Mouse (Mus musculus): ENCODE data around the gene Spred2. TPM values are rescaled to one million over a fixed set of nuclear protein-coding genes. Genes with fewer than 3 reads are reported as not detected.

Gene Spred2
- polyA plus RNA-seq, 1 experiment from 2014 or later = 8.5 TPM

DNA sequence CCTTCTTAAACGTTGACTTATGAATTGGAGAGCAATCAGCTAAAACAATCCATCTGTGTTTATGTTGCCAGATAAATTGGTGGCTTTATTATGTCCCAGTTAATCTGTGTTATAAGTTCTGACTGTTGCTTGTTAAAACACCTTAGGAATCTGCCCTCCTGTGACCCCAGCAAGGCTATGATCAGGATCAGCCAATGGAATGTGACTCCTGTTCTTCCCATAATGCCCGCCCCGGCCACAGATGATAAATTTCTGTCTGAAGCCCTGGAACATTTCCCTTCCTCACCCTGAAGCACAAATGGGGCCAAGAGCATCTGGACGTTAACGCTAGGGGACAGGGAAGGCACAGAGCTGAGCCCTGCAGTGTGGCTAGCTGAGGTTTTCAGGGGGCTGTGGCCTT is 45.4 kb downstream of the Spred2 start:
- Histone ChIP-seq H3K4me2 (replicated peaks) (no peak overlapping the region), H3K9me3 (replicated peaks) (no peaks in the 10 kb centered on the region), H3K4me1 (peaks cover 47% of the 10 kb centered on the region), H3K36me3 (0 out of 2 replicates have a peak, but pooled peaks cover 7% of the 10 kb centered on the region), H3K27me3 (no peaks in the 10 kb centered on the region), H3K27ac (replicated peaks) (no peak overlapping the region; the same call in 1 of the 2 replicates), H3K9ac (no peak overlapping the region), H3K4me3 (replicated peaks) (no peak overlapping the region)
- 17% methylated on average over 5 of the region's 5 CpGs for WGBS
- no peak for ATAC-seq (ENCODE audit: insufficient number of reproducible peaks, low FRiP score, low TSS enrichment, low read depth)

DNA sequence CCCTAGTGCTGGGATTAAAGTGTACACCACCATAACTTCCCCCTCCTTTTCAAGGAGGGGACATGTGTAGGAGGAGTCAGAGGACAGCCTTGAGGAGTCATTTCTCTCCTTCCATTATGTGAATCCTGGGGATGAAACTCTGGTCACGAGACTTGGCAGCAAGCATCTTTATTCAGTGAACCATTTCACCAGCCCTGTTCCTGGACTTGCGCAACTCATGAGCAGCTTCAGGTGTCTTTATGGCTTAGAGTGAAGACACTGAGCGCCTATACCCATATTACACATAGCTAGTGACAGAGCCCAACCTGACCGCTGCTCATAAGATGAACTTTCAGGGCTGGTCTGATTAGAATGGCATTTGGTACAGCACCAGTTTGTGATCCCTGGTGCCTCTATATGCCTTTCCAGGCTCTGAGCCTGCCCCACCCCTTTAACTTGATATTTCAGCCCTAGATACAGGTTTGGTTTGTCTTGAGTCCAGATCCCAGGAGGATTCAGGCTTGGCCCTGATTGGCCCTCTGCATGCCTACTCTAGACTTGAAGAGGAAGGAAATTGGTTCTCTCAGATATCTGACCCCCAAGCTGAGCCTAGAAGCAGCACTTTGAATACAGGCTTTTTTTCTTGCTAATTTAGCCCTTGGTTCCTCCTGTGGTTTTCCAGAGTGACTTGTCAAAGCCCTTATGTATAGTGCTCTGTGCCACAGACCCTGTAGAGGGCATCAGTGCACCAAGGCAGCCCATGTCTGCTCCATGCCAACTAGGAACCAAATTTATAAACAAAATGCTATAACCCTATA is 48.0 kb downstream of the Spred2 start:
- Histone ChIP-seq H3K4me1 (peaks cover 29% of the 10 kb centered on the region), H3K27ac (replicated peaks) (peak overlapping the region; percentile 19), H3K4me2 (replicated peaks) (no peak overlapping the region), H3K27me3 (no peaks in the 10 kb centered on the region), H3K36me3 (0 out of 2 replicates have a peak, but pooled peaks cover 7% of the 10 kb centered on the region), H3K9me3 (replicated peaks) (no peaks in the 10 kb centered on the region), H3K4me3 (replicated peaks) (no peak overlapping the region), H3K9ac (no peak overlapping the region)
- 82% methylated on average over 4 of the region's 4 CpGs for WGBS
- ATAC-seq (ENCODE audit: insufficient number of reproducible peaks, low FRiP score, low TSS enrichment, low read depth) = peak; percentile 47

- Histone ChIP-seq H3K27ac (replicated peaks) (peak overlapping the region; percentile 8; the same call in 1 of the 2 replicates), H3K9ac (no peak overlapping the region), H3K4me2 (replicated peaks) (no peak overlapping the region), H3K36me3 (0 out of 2 replicates have a peak, but pooled peaks cover 7% of the 10 kb centered on the region), H3K27me3 (no peaks in the 10 kb centered on the region), H3K4me3 (replicated peaks) (no peak overlapping the region), H3K9me3 (replicated peaks) (no peaks in the 10 kb centered on the region), H3K4me1 (peaks cover 39% of the 10 kb centered on the region)
- WGBS = 52% methylated on average over 7 of the region's 7 CpGs
- ATAC-seq (ENCODE audit: insufficient number of reproducible peaks, low FRiP score, low TSS enrichment, low read depth) = no peak
Measured at GRCm38 (mm10) chr11:19973032-19973790, 49.0 kb downstream of the Spred2 start.

DNA sequence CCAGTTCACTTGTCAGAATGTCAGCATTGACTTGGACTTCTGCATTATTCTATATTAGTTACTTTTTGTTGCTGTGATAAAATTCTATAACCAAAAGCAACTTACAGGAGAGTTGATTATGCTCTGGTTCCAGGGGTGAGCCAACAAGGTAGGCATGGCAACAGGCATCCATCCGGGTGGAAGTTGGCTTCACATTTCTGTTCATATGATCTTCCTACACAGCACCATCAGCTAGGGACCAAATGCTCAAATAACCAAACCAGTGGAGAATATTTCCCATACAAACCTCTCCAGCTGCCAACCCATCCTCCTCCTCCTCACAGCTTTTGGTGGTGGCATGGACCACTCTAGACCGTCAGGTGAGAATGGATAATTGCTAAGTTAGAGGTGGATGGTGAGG is 51.9 kb downstream of the Spred2 start:
- Histone ChIP-seq H3K27ac (replicated peaks) (no peak overlapping the region), H3K4me3 (replicated peaks) (no peak overlapping the region), H3K27me3 (no peaks in the 10 kb centered on the region), H3K9me3 (replicated peaks) (no peaks in the 10 kb centered on the region), H3K4me2 (replicated peaks) (no peak overlapping the region), H3K4me1 (peaks cover 59% of the 10 kb centered on the region), H3K9ac (no peak overlapping the region), H3K36me3 (no peaks in the 10 kb centered on the region)
- WGBS = 95% methylated on average over 2 of the region's 2 CpGs
- no peak for ATAC-seq (ENCODE audit: insufficient number of reproducible peaks, low FRiP score, low TSS enrichment, low read depth)

- Histone ChIP-seq H3K27me3 (no peaks in the 10 kb centered on the region), H3K9me3 (replicated peaks) (no peaks in the 10 kb centered on the region), H3K4me2 (replicated peaks) (no peak overlapping the region), H3K36me3 (no peaks in the 10 kb centered on the region), H3K9ac (no peak overlapping the region), H3K4me3 (replicated peaks) (no peak overlapping the region), H3K4me1 (peaks cover 60% of the 10 kb centered on the region), H3K27ac (replicated peaks) (0 out of 2 replicates have a peak overlapping the region, but pooled peaks have one; percentile 8)
- 26% methylated on average over 2 of the region's 2 CpGs for WGBS
- no peak for ATAC-seq (ENCODE audit: insufficient number of reproducible peaks, low FRiP score, low TSS enrichment, low read depth)
Measured at GRCm38 (mm10) chr11:19977687-19978086, 53.5 kb downstream of the Spred2 start.

DNA sequence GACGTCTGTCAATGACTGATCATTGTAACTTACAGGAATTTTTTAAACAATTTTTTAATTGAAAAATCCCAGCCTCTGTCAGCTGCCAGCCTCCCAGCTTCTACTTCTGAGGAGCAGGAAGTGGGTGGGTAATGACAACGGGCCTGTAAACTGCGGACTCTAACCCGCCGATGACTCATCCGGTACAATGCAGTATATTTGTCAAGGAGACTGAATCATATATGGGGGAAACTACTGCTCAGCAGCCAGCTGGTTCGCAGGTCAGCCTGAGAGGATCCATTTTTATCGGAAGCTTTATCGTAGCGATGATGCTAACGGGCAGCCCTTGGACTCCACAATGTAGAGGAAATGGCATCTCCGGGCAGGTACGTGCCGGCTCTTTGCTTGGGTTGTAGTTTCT is 55.2 kb downstream of the Spred2 start:
- peaks cover 55% of the 10 kb centered on the region for H3K4me1 ChIP-seq

DNA sequence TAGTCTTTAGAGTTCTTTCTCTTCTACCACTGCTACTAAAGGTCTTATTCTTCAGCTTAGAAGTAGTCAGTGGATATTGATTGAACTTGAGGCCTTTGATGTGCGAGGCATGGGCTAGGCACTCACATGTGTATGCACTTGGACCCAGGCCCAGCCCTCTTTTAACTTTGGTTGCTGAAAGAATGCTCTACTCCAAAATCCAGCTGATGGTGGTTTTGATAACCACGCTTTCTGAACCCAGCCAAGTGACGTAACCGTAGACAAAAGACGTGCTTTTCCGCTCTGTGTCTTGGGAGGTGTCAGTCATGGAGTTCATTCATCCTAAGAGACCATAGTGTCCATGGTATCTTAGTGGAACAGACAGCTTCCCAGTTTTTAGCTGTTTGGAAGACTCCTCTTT is 57.9 kb downstream of the Spred2 start:
- ATAC-seq (ENCODE audit: insufficient number of reproducible peaks, low FRiP score, low TSS enrichment, low read depth) = no peak
- Histone ChIP-seq H3K4me3 (replicated peaks) (no peak overlapping the region), H3K4me2 (replicated peaks) (no peak overlapping the region), H3K9ac (no peak overlapping the region), H3K27me3 (no peaks in the 10 kb centered on the region), H3K36me3 (no peaks in the 10 kb centered on the region), H3K4me1 (peaks cover 68% of the 10 kb centered on the region), H3K27ac (replicated peaks) (peak overlapping the region; percentile 56), H3K9me3 (replicated peaks) (no peaks in the 10 kb centered on the region)
- 30% methylated on average over 6 of the region's 6 CpGs for WGBS

More for the DNA sequence above, 55.2 kb downstream of the Spred2 start:
- H3K9me3 ChIP-seq (replicated peaks) = no peaks in the 10 kb centered on the region
- peak overlapping the region; percentile 45 for H3K27ac ChIP-seq (replicated peaks)
- H3K36me3 ChIP-seq = no peaks in the 10 kb centered on the region
- 0 out of 2 replicates have a peak overlapping the region, but pooled peaks have one; percentile 2 for H3K4me2 ChIP-seq (replicated peaks)
- no peak overlapping the region for H3K9ac ChIP-seq
- ATAC-seq (ENCODE audit: insufficient number of reproducible peaks, low FRiP score, low TSS enrichment, low read depth) = no peak
- no peak overlapping the region for H3K4me3 ChIP-seq (replicated peaks)
- no peaks in the 10 kb centered on the region for H3K27me3 ChIP-seq
- WGBS = 57% methylated on average over 14 of the region's 14 CpGs

DNA sequence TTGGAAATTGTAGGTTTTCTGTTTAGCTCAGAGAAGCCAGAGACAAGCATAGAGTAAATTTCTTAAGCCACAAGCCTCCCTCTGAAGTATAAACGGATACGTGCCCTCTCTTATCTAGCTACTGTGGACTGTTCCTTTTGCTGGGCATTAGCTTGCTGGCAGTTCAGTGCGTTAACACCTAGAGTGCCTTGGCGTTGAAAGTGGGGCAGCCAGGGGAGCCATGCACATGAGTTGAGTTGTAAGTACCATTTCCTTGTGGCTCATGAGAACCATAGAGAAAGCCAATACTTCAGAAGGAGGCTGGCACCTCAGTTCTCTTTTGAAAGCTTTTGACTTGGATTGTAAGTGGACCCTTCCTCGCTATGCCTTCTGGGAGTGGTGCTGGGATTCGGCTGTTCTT is 58.6 kb downstream of the Spred2 start:
- 65% methylated on average over 6 of the region's 6 CpGs for WGBS
- H3K9me3 ChIP-seq (replicated peaks) = no peaks in the 10 kb centered on the region
- no peaks in the 10 kb centered on the region for H3K36me3 ChIP-seq
- H3K4me1 ChIP-seq = peaks cover 68% of the 10 kb centered on the region
- no peak overlapping the region for H3K4me3 ChIP-seq (replicated peaks)
- no peak overlapping the region for H3K9ac ChIP-seq
- peak overlapping the region; percentile 56 for H3K27ac ChIP-seq (replicated peaks)
- no peaks in the 10 kb centered on the region for H3K27me3 ChIP-seq
- no peak overlapping the region for H3K4me2 ChIP-seq (replicated peaks)
- ATAC-seq (ENCODE audit: insufficient number of reproducible peaks, low FRiP score, low TSS enrichment, low read depth) = no peak

GRCm38 (mm10) chr11:19983298-19983697 is 59.1 kb downstream of the Spred2 start:
- Histone ChIP-seq H3K9me3 (replicated peaks) (no peaks in the 10 kb centered on the region), H3K27ac (replicated peaks) (0 out of 2 replicates have a peak overlapping the region, but pooled peaks have one; percentile 56), H3K4me1 (peaks cover 63% of the 10 kb centered on the region), H3K36me3 (no peaks in the 10 kb centered on the region), H3K9ac (no peak overlapping the region), H3K4me2 (replicated peaks) (no peak overlapping the region), H3K27me3 (no peaks in the 10 kb centered on the region), H3K4me3 (replicated peaks) (no peak overlapping the region)
- 19% methylated on average over 4 of the region's 4 CpGs for WGBS
- no peak for ATAC-seq (ENCODE audit: insufficient number of reproducible peaks, low FRiP score, low TSS enrichment, low read depth)

DNA sequence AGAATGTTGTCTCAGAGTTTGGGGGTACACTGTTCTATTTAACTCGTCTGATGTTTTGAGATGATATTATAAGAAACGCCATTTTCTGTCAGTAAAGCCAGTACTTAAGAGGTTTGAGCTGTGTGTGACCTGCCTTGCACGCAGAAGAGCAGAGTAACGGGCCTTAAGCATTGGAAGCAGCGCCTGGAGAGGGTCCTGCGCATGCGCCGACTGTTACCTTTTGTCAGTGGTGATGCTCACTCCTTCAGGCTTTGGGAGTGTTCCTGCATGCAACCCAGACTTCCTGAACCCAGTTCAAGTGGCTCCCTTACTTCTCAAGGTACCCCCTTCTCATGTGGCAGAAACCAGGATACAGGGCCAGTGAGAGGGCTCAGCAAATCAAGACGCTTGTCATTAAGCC is 59.9 kb downstream of the Spred2 start:
- ATAC-seq (ENCODE audit: insufficient number of reproducible peaks, low FRiP score, low TSS enrichment, low read depth) = no peak
- no peaks in the 10 kb centered on the region for H3K27me3 ChIP-seq

DNA sequence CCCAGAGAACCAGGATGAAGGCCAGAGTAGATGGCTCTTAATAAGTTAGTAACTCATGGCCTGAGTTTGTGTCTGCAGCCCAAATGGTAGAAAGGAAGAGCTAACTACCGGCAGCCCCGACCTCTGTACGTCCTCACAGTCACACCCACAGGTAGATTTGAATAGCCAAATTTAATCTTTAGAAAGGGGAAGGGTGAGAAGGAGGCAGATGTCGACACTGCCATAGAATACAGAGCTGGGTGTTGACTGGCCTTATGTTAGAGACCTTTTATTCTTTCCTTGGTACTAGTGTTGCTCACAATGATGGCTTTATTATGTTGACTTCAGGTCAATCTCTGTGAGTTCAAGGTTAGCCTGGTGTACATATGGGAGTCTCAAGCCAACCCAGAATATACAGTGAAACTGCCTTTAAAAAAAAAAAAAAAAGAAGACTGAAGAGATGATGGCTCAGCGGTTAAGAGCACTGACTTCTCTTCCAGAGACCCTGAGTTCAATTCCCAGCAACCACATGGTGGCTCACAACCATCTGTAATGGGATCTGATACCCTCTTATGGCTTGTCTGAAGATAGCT is 61.2 kb downstream of the Spred2 start:
- Histone ChIP-seq H3K9ac (no peak overlapping the region), H3K27ac (replicated peaks) (no peak overlapping the region), H3K36me3 (no peaks in the 10 kb centered on the region), H3K9me3 (replicated peaks) (no peaks in the 10 kb centered on the region), H3K4me1 (peaks cover 58% of the 10 kb centered on the region), H3K4me3 (replicated peaks) (no peak overlapping the region), H3K27me3 (no peaks in the 10 kb centered on the region), H3K4me2 (replicated peaks) (no peak overlapping the region)
- no peak for ATAC-seq (ENCODE audit: insufficient number of reproducible peaks, low FRiP score, low TSS enrichment, low read depth)
- WGBS = 75% methylated on average over 5 of the region's 5 CpGs

More for the DNA sequence above, 59.9 kb downstream of the Spred2 start:
- WGBS = 82% methylated on average over 9 of the region's 9 CpGs
- no peak overlapping the region for H3K9ac ChIP-seq
- no peak overlapping the region for H3K4me2 ChIP-seq (replicated peaks)
- H3K27ac ChIP-seq (replicated peaks) = no peak overlapping the region
- no peaks in the 10 kb centered on the region for H3K9me3 ChIP-seq (replicated peaks)
- H3K4me1 ChIP-seq = peaks cover 62% of the 10 kb centered on the region
- no peaks in the 10 kb centered on the region for H3K36me3 ChIP-seq
- H3K4me3 ChIP-seq (replicated peaks) = no peak overlapping the region
